ENCODE assay signal across 8 mouse cellular contexts in the genomic region with DNA sequence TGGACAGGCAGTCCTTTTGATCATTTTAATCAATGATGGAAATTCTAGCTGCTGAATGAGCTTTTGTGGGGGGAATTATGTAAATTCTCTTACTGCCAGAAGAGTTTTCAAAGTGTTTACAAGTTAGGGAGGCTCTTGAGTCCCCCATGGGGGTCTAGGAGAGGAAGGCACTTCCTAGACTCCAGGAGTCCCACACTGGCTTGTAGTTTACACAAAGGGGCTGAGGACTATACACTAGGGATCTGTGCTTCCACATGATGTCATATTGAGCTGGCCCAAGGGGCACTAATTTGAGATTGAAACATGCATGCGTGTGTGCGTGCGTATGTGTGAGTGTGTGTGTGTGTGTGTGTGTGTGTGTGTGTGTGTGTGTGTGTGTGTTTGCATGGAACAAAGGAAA. TPM values are rescaled to one million over a fixed set of nuclear protein-coding genes. Genes with fewer than 3 reads are reported as not detected.
DNase-seq lines count a peak whose midpoint lies in the region; ATAC-seq lines count a peak whose summit lies in the region.

No protein-coding gene starts in this region.

- peak overlapping the region; percentile 76 for H3K4me3 ChIP-seq in heart, embryonic 15.5 days
- H3K4me3 ChIP-seq in embryonic facial prominence, embryonic 12.5 days, result peak overlapping the region; percentile 50
- H3K4me3 ChIP-seq in hindbrain, embryonic 16.5 days (ENCODE audit: low read length), result peak overlapping the region; percentile 59
- H3K4me3 ChIP-seq in midbrain, embryonic 15.5 days, result peak overlapping the region; percentile 53

- no peaks in the 10 kb centered on the region for H3K9me3 ChIP-seq in heart, embryonic 15.5 days (replicated peaks)
- no peaks in the 10 kb centered on the region for H3K9me3 ChIP-seq in embryonic facial prominence, embryonic 12.5 days
- H3K9me3 ChIP-seq in hindbrain, embryonic 16.5 days (ENCODE audit: control insufficient read depth, low read length), result no peaks in the 10 kb centered on the region
- H3K9me3 ChIP-seq in midbrain, embryonic 15.5 days, result no peaks in the 10 kb centered on the region

- ATAC-seq in heart, embryonic 15.5 days (replicated peaks; ENCODE audit: insufficient number of reproducible peaks, insufficient read depth, low FRiP score, low read depth), result no peak
- ATAC-seq in embryonic facial prominence, embryonic 12.5 days (ENCODE audit: insufficient number of reproducible peaks, insufficient read depth, low FRiP score, low TSS enrichment), result 0 out of 2 replicates have a peak, but pooled peaks have one; percentile 32
- peak; percentile 34 for ATAC-seq in hindbrain, embryonic 16.5 days
- ATAC-seq in midbrain, embryonic 15.5 days (replicated peaks), result peak; percentile 57
- ATAC-seq in inflammation-experienced regulatory T-cells, adult 6 months, result no peak
- ATAC-seq in megakaryocyte-erythroid progenitor cell, adult 5-6 weeks (replicated peaks; ENCODE audit: low FRiP score, low TSS enrichment, poor library complexity, severe bottlenecking), result no peak

- peak overlapping the region; percentile 89 for H3K4me2 ChIP-seq in heart, embryonic 15.5 days
- H3K4me2 ChIP-seq in embryonic facial prominence, embryonic 12.5 days (replicated peaks), result peak overlapping the region; percentile 58
- peak overlapping the region; percentile 74 for H3K4me2 ChIP-seq in hindbrain, embryonic 16.5 days (ENCODE audit: low read length)
- H3K4me2 ChIP-seq in midbrain, embryonic 15.5 days, result peak overlapping the region; percentile 63

- H3K27ac ChIP-seq in heart, embryonic 15.5 days, result peak overlapping the region; percentile 94
- H3K27ac ChIP-seq in embryonic facial prominence, embryonic 12.5 days, result peak overlapping the region; percentile 87
- H3K27ac ChIP-seq in hindbrain, embryonic 16.5 days (ENCODE audit: low read depth, low read length), result peak overlapping the region; percentile 90
- peak overlapping the region; percentile 91 for H3K27ac ChIP-seq in midbrain, embryonic 15.5 days

- H3K27me3 ChIP-seq in heart, embryonic 15.5 days, result no peaks in the 10 kb centered on the region
- H3K27me3 ChIP-seq in embryonic facial prominence, embryonic 12.5 days, result no peaks in the 10 kb centered on the region
- H3K27me3 ChIP-seq in hindbrain, embryonic 16.5 days (replicated peaks; ENCODE audit: control insufficient read depth, insufficient read depth, low read length), result no peaks in the 10 kb centered on the region
- H3K27me3 ChIP-seq in midbrain, embryonic 15.5 days (replicated peaks), result no peaks in the 10 kb centered on the region

- peak overlapping the region; percentile 61 for H3K9ac ChIP-seq in heart, embryonic 15.5 days
- peak overlapping the region; percentile 51 for H3K9ac ChIP-seq in embryonic facial prominence, embryonic 12.5 days
- peak overlapping the region; percentile 66 for H3K9ac ChIP-seq in hindbrain, embryonic 16.5 days (ENCODE audit: low read depth, low read length)
- H3K9ac ChIP-seq in midbrain, embryonic 15.5 days, result peak overlapping the region; percentile 63

- no peak for DNase-seq in heart, adult 9 months (ENCODE audit: low spot score in 2 of 2)
- no peak for DNase-seq in gastrocnemius, adult 8-10 months (ENCODE audit: low spot score in 2 of 2)

- 73% methylated on average over 3 of the region's 3 CpGs for WGBS in heart, embryonic 15.5 days
- WGBS in embryonic facial prominence, embryonic 12.5 days, result 68% methylated on average over 3 of the region's 3 CpGs
- 64% methylated on average over 3 of the region's 3 CpGs for WGBS in hindbrain, embryonic 16.5 days
- 43% methylated on average over 3 of the region's 3 CpGs for WGBS in midbrain, embryonic 15.5 days

- H3K36me3 ChIP-seq in heart, embryonic 15.5 days, result no peaks in the 10 kb centered on the region
- H3K36me3 ChIP-seq in embryonic facial prominence, embryonic 12.5 days, result no peaks in the 10 kb centered on the region; the same call in 1 of the 2 replicates
- H3K36me3 ChIP-seq in hindbrain, embryonic 16.5 days (ENCODE audit: control insufficient read depth, insufficient read depth, low read length), result no peaks in the 10 kb centered on the region
- no peaks in the 10 kb centered on the region for H3K36me3 ChIP-seq in midbrain, embryonic 15.5 days (replicated peaks)

- peaks cover 15% of the 10 kb centered on the region for H3K4me1 ChIP-seq in heart, embryonic 15.5 days (replicated peaks)
- H3K4me1 ChIP-seq in embryonic facial prominence, embryonic 12.5 days, result peaks cover 26% of the 10 kb centered on the region
- peaks cover 7% of the 10 kb centered on the region; the same call in 1 of the 2 replicates for H3K4me1 ChIP-seq in hindbrain, embryonic 16.5 days (ENCODE audit: control insufficient read depth, insufficient read depth, low read depth, low read length)
- peaks cover 22% of the 10 kb centered on the region for H3K4me1 ChIP-seq in midbrain, embryonic 15.5 days

RNA-seq across cellular contexts. Expression of gene Mindy4, which starts 0.7 kb away (rescaled TPM):
- 6.2 and 7.7 TPM in 2 replicates for polyA plus RNA-seq in heart, embryonic 15.5 days (2015; fragmentation: Nextera tagmentation; extraction: Ambion mirVana)
- polyA plus RNA-seq in embryonic facial prominence, embryonic 12.5 days (2016; fragmentation: Nextera tagmentation; extraction: Ambion mirVana), result 18.8 and 20.6 TPM in 2 replicates
- 13.0 and 13.5 TPM in 2 replicates for polyA plus RNA-seq in hindbrain, embryonic 16.5 days (2015; fragmentation: Nextera tagmentation; extraction: Ambion mirVana)
- 11.4 and 13.9 TPM in 2 replicates for polyA plus RNA-seq in midbrain, embryonic 15.5 days (2015; fragmentation: Nextera tagmentation; extraction: Ambion mirVana)
- not detected for polyA plus RNA-seq in inflammation-experienced regulatory T-cells, adult 6 months (2017; shearing (Covaris generic))
- 2.1 and 5.5 TPM in 2 replicates for total RNA-seq in megakaryocyte-erythroid progenitor cell, adult 5-6 weeks (2014; fragmentation: Nextera tagmentation)
- 4.9 and 10.6 TPM in 2 replicates for total RNA-seq in megakaryocyte-erythroid progenitor cell, adult 5-6 weeks (2017)
- 1 to 10 TPM; 1.3 to 3.1 (median 2.2) TPM for total RNA-seq in gastrocnemius, adult 8-10 months (2022)

RNA-seq across cellular contexts. Expression of gene Inmt, which starts 29.1 kb away (rescaled TPM):
- 0.13 TPM in 1 of 2 replicates, not detected in the other for polyA plus RNA-seq in heart, embryonic 15.5 days (2015; fragmentation: Nextera tagmentation; extraction: Ambion mirVana)
- 2.4 and 2.6 TPM in 2 replicates for polyA plus RNA-seq in embryonic facial prominence, embryonic 12.5 days (2016; fragmentation: Nextera tagmentation; extraction: Ambion mirVana)
- not detected in 2 replicates for polyA plus RNA-seq in hindbrain, embryonic 16.5 days (2015; fragmentation: Nextera tagmentation; extraction: Ambion mirVana)
- polyA plus RNA-seq in midbrain, embryonic 15.5 days (2015; fragmentation: Nextera tagmentation; extraction: Ambion mirVana), result not detected in 2 replicates
- polyA plus RNA-seq in inflammation-experienced regulatory T-cells, adult 6 months (2017; shearing (Covaris generic)), result not detected
- total RNA-seq in megakaryocyte-erythroid progenitor cell, adult 5-6 weeks (2014; fragmentation: Nextera tagmentation), result not detected in 2 replicates
- total RNA-seq in megakaryocyte-erythroid progenitor cell, adult 5-6 weeks (2017), result not detected in 2 replicates
- 10 to 100 TPM; 10.4 to 90.9 (median 28.7) TPM for total RNA-seq in gastrocnemius, adult 8-10 months (2022)

Comparison
In these comparisons a context has a peak if more than half of its experiments do, and no peak if none do; other contexts are left out.
1. ATAC-seq: peak in embryonic facial prominence, embryonic 12.5 days (single experiment), hindbrain, embryonic 16.5 days (single experiment) and midbrain, embryonic 15.5 days (single experiment); none in heart, embryonic 15.5 days (single experiment), inflammation-experienced regulatory T-cells, adult 6 months (single experiment) and megakaryocyte-erythroid progenitor cell, adult 5-6 weeks (single experiment).
2. Peak in every context shown above with its lines, with median percentiles within 50 percentile points of each other: H3K27ac ChIP-seq, H3K4me2 ChIP-seq, H3K4me3 ChIP-seq and H3K9ac ChIP-seq.